Mouse (Mus musculus): ENCODE results near the gene Vwa2.

- TF ChIP-seq CTCF (conservative IDR thresholded peaks at IDR 0.05; ENCODE audit: low read length) (no peak), POU5F1 (IDR thresholded peaks at IDR 0.05; ENCODE audit: borderline replicate concordance, low read length) (no peak), NANOG (IDR thresholded peaks at IDR 0.05; ENCODE audit: borderline replicate concordance, low read length) (no peak)
Measured at GRCm38 (mm10) chr19:56852590-56852989, 21.5 kb upstream of the Vwa2 start.

Data from E14TG2a.4 (cell line).